Mouse (Mus musculus) lung, adult 2 months (tissue): Measurements from ENCODE around the gene Gdpd5.

Experiments used
- CTCF ChIP-seq: fragments of 200-500 bp; IDR thresholded peaks from 2 replicates; pipeline ENCODE4 v1.5.1; 2011; ENCODE audit warnings: mild to moderate bottlenecking, low read length, control low read depth; ENCODE audit not compliant: insufficient read depth
- POLR2A ChIP-seq: fragments of 200-500 bp; IDR thresholded peaks from 2 replicates; pipeline ENCODE4 v1.6.1; 2011; ENCODE audit warnings: low read depth, mild to moderate bottlenecking, control low read depth, low read length, borderline replicate concordance; ENCODE audit errors: extremely low read depth

- TF ChIP-seq CTCF: no peak
- TF ChIP-seq POLR2A: no peak
Observed at GRCm38 (mm10) chr7:99392696-99393095, 11.5 kb downstream of the Gdpd5 start.
